In genomic region chr8:22411282-22411702, GRCm38 (mm10) we compare ENCODE assay signal across 8 mouse cellular contexts. TPM values are rescaled to one million over a fixed set of nuclear protein-coding genes. Genes with fewer than 3 reads are reported as not detected.
DNase-seq lines count a peak whose midpoint lies in the region; ATAC-seq lines count a peak whose summit lies in the region.

Mrps31 (plus strand) TSS chr8:22411361.

- peak within 1 kb of the TSS; percentile 78 for H3K27ac ChIP-seq in intestine, embryonic 14.5 days (ENCODE audit: low read depth)

- ATAC-seq in intestine, embryonic 14.5 days (replicated peaks; ENCODE audit: low FRiP score, low TSS enrichment, low read depth) = peak; percentile 84

- peaks cover 8% of the 10 kb centered on the region for H3K4me1 ChIP-seq in intestine, embryonic 14.5 days (replicated peaks; ENCODE audit: control insufficient read depth, insufficient read depth, low read length)

- 2% methylated on average over 25 of the region's 25 CpGs for WGBS in intestine, embryonic 14.5 days

- DNase-seq in adrenal gland, adult (ENCODE audit: inconsistent age in 2 of 2, low spot score in 1 of 2) = peak; percentile 85 to 96
- DNase-seq in embryo, embryonic 10.5 days (ENCODE audit: low spot score) = peak; percentile 94
- peak; percentile 76 for DNase-seq in gastrocnemius, postnatal 25 days
- DNase-seq in intestine, embryonic 14.5 days (ENCODE audit: low spot score) = peak; percentile 96
- DNase-seq in left cerebral cortex, postnatal 14 days (ENCODE audit: low spot score in 2 of 2) = peak; percentile 89 to 92
- peak; percentile 89 for DNase-seq in mesoderm, embryonic 11.5 days (ENCODE audit: low read depth, low spot score)
- DNase-seq in right cerebral cortex, postnatal 36 days (ENCODE audit: low spot score in 2 of 2) = peak; percentile 68 to 77
- DNase-seq in yolk sac, embryonic 10.5 days (ENCODE audit: low spot score) = peak; percentile 89

- H3K36me3 ChIP-seq in intestine, embryonic 14.5 days (ENCODE audit: control insufficient read depth, insufficient read depth, low read length) = peaks cover 16% of the 10 kb centered on the region; the same call in 1 of the 2 replicates

- no peaks in the 10 kb centered on the region for H3K9me3 ChIP-seq in intestine, embryonic 14.5 days (ENCODE audit: control insufficient read depth, low read length)

- peak within 1 kb of the TSS; percentile 90 for H3K4me2 ChIP-seq in intestine, embryonic 14.5 days (ENCODE audit: low read length)

- intact Hi-C loops in left cerebral cortex, postnatal 14 days (cut with DNase I) = loop anchor here (2.0 kb wide), 1 partner anchor 218 kb away; the partner anchor contains the start of gene Vps36

- H3K4me3 ChIP-seq in intestine, embryonic 14.5 days (ENCODE audit: low read depth, low read length) = peak within 1 kb of the TSS; percentile 78

- no peaks in the 10 kb centered on the region for H3K27me3 ChIP-seq in intestine, embryonic 14.5 days (replicated peaks; ENCODE audit: control insufficient read depth, insufficient read depth, low read length)

- peak within 1 kb of the TSS; percentile 94 for H3K9ac ChIP-seq in intestine, embryonic 14.5 days (ENCODE audit: low read length)

RNA-seq across cellular contexts. Expression of gene Mrps31, which starts in this region (rescaled TPM):
- total RNA-seq in gastrocnemius, postnatal 25 days (2021) = 10 to 100 TPM; 27.6 to 32.2 TPM
- 59.8 and 62.0 TPM in 2 replicates for polyA plus RNA-seq in intestine, embryonic 14.5 days (2014; fragmentation: Nextera tagmentation; extraction: Ambion mirVana)
- 10 to 100 TPM; 21.4 to 23.3 TPM for total RNA-seq in left cerebral cortex, postnatal 14 days (2021)

Comparison
In these comparisons a context has a peak if more than half of its experiments do, and no peak if none do; other contexts are left out.
1. Peak in every context shown above with its lines: DNase-seq, ATAC-seq, H3K4me3 ChIP-seq and H3K27ac ChIP-seq.